Comparison of ENCODE assay signal across 8 mouse cellular contexts in genomic region chrX:77794962-77795857, GRCm38 (mm10). TPM values are rescaled to one million over a fixed set of nuclear protein-coding genes. Genes with fewer than 3 reads are reported as not detected.
DNase-seq lines count a peak whose midpoint lies in the region; ATAC-seq and TF ChIP-seq lines count a peak whose summit lies in the region.

No protein-coding gene starts in this region.

- no peaks in the 10 kb centered on the region for H3K27me3 ChIP-seq in spleen, adult 2 months (ENCODE audit: control insufficient read depth, insufficient read depth, low read length)
- H3K27me3 ChIP-seq in embryonic facial prominence, embryonic 13.5 days = no peaks in the 10 kb centered on the region
- H3K27me3 ChIP-seq in limb, embryonic 15.5 days = no peaks in the 10 kb centered on the region
- no peaks in the 10 kb centered on the region for H3K27me3 ChIP-seq in midbrain, embryonic 13.5 days

- peak in 1 of 2 experiments; percentile 13 for DNase-seq in spleen, adult 2 months (ENCODE audit: low read depth in 1 of 2, low spot score in 2 of 2)
- DNase-seq in spleen, postnatal 14 days (ENCODE audit: low spot score in 2 of 2) = no peak
- peak; percentile 46 for DNase-seq in adrenal gland, adult 2 months
- peak; percentile 4 for DNase-seq in testis, postnatal 14 days (ENCODE audit: low spot score)

- TF ChIP-seq CTCF in spleen, adult 2 months (IDR thresholded peaks at IDR 0.05; ENCODE audit: extremely low read depth, insufficient read depth, insufficient read length, insufficient replicate concordance) = no peak

- TF ChIP-seq POLR2A in spleen, adult 2 months (IDR thresholded peaks at IDR 0.05; ENCODE audit: low read depth, low read length) = no peak

- peak overlapping the region; percentile 74 for H3K9ac ChIP-seq in embryonic facial prominence, embryonic 13.5 days
- H3K9ac ChIP-seq in limb, embryonic 15.5 days = peak overlapping the region; percentile 15
- H3K9ac ChIP-seq in midbrain, embryonic 13.5 days (replicated peaks) = peak overlapping the region; percentile 65

- H3K4me1 ChIP-seq in spleen, adult 2 months (ENCODE audit: control insufficient read depth, insufficient read depth, insufficient read length) = peaks cover 4% of the 10 kb centered on the region; the same call in 1 of the 2 replicates
- peaks cover 3% of the 10 kb centered on the region; the same call in 1 of the 2 replicates for H3K4me1 ChIP-seq in embryonic facial prominence, embryonic 13.5 days
- H3K4me1 ChIP-seq in limb, embryonic 15.5 days = no peaks in the 10 kb centered on the region; the same call in 1 of the 2 replicates
- peaks cover 20% of the 10 kb centered on the region for H3K4me1 ChIP-seq in midbrain, embryonic 13.5 days (replicated peaks)

- peak overlapping the region; percentile 83 for H3K4me3 ChIP-seq in spleen, adult 2 months (ENCODE audit: extremely low read depth, insufficient read depth, insufficient read length)
- H3K4me3 ChIP-seq in embryonic facial prominence, embryonic 13.5 days = peak overlapping the region; percentile 59
- H3K4me3 ChIP-seq in limb, embryonic 15.5 days = peak overlapping the region; percentile 60
- peak overlapping the region; percentile 60 for H3K4me3 ChIP-seq in midbrain, embryonic 13.5 days (replicated peaks)

- H3K4me2 ChIP-seq in embryonic facial prominence, embryonic 13.5 days = peak overlapping the region; percentile 62
- peak overlapping the region; percentile 52 for H3K4me2 ChIP-seq in limb, embryonic 15.5 days
- peak overlapping the region; percentile 65 for H3K4me2 ChIP-seq in midbrain, embryonic 13.5 days (replicated peaks)

- peak overlapping the region; percentile 90 for H3K27ac ChIP-seq in spleen, adult 2 months (ENCODE audit: insufficient read depth, low read length)
- H3K27ac ChIP-seq in embryonic facial prominence, embryonic 13.5 days = peak overlapping the region; percentile 22; the same call in 1 of the 2 replicates
- peak overlapping the region; percentile 38 for H3K27ac ChIP-seq in limb, embryonic 15.5 days
- H3K27ac ChIP-seq in midbrain, embryonic 13.5 days = peak overlapping the region; percentile 78

- 24% methylated on average over 61 of the region's 61 CpGs for WGBS in spleen, adult 2 months
- 27% methylated on average over 61 of the region's 61 CpGs for WGBS in embryonic facial prominence, embryonic 13.5 days
- 23% methylated on average over 61 of the region's 61 CpGs for WGBS in limb, embryonic 15.5 days
- WGBS in midbrain, embryonic 13.5 days = 31% methylated on average over 61 of the region's 61 CpGs

- no peaks in the 10 kb centered on the region for H3K36me3 ChIP-seq in spleen, adult 2 months (ENCODE audit: control insufficient read depth, insufficient read depth, low read length)
- H3K36me3 ChIP-seq in embryonic facial prominence, embryonic 13.5 days = no peaks in the 10 kb centered on the region
- no peaks in the 10 kb centered on the region for H3K36me3 ChIP-seq in limb, embryonic 15.5 days
- H3K36me3 ChIP-seq in midbrain, embryonic 13.5 days = no peaks in the 10 kb centered on the region

- no peaks in the 10 kb centered on the region for H3K9me3 ChIP-seq in embryonic facial prominence, embryonic 13.5 days
- H3K9me3 ChIP-seq in limb, embryonic 15.5 days = no peaks in the 10 kb centered on the region
- H3K9me3 ChIP-seq in midbrain, embryonic 13.5 days = no peaks in the 10 kb centered on the region

- ATAC-seq in embryonic facial prominence, embryonic 13.5 days (ENCODE audit: insufficient number of reproducible peaks, insufficient read depth, low FRiP score, low TSS enrichment, low read depth) = peak; percentile 63
- ATAC-seq in hematopoietic stem cell, adult 5-6 weeks (replicated peaks in 1 of 2; ENCODE audit: insufficient read depth in 1 of 2, low FRiP score in 2 of 2, low TSS enrichment in 1 of 2, low read depth in 1 of 2, poor library complexity in 2 of 2, severe bottlenecking in 2 of 2) = peak; percentile 15 to 46
- peak; percentile 52 for ATAC-seq in limb, embryonic 15.5 days (ENCODE audit: insufficient number of reproducible peaks, low FRiP score, low TSS enrichment, low read depth)
- peak; percentile 82 for ATAC-seq in midbrain, embryonic 13.5 days

RNA-seq across cellular contexts. Expression of gene Prkx, which starts 0.9 kb away (rescaled TPM):
- 7.0 and 10.7 TPM in 2 replicates for polyA plus RNA-seq in spleen, adult 2 months (2012; rRNA removed)
- total RNA-seq in adrenal gland, adult 2 months (2021) = 10 to 100 TPM; 12.6 to 18.4 TPM
- polyA plus RNA-seq in adrenal gland, adult 2 months (2012; rRNA removed) = 11.6 and 12.7 TPM in 2 replicates
- polyA plus RNA-seq in embryonic facial prominence, embryonic 13.5 days (2015; fragmentation: Nextera tagmentation; extraction: Ambion mirVana) = 15.0 and 15.5 TPM in 2 replicates
- 12.3 and 19.4 TPM in 2 replicates for total RNA-seq in hematopoietic stem cell, adult 5-6 weeks (2017)
- polyA plus RNA-seq in limb, embryonic 15.5 days (2015; fragmentation: Nextera tagmentation; extraction: Ambion mirVana) = 14.1 and 14.9 TPM in 2 replicates
- polyA plus RNA-seq in midbrain, embryonic 13.5 days (2015; fragmentation: Nextera tagmentation; extraction: Ambion mirVana) = 27.2 and 27.9 TPM in 2 replicates

RNA-seq across cellular contexts. Expression of gene Pbsn, which starts 58.2 kb away (rescaled TPM):
- not detected in 2 replicates for polyA plus RNA-seq in spleen, adult 2 months (2012; rRNA removed)
- total RNA-seq in adrenal gland, adult 2 months (2021) = not detected
- polyA plus RNA-seq in adrenal gland, adult 2 months (2012; rRNA removed) = not detected in 2 replicates
- polyA plus RNA-seq in embryonic facial prominence, embryonic 13.5 days (2015; fragmentation: Nextera tagmentation; extraction: Ambion mirVana) = not detected in 2 replicates
- total RNA-seq in hematopoietic stem cell, adult 5-6 weeks (2017) = not detected in 2 replicates
- polyA plus RNA-seq in limb, embryonic 15.5 days (2015; fragmentation: Nextera tagmentation; extraction: Ambion mirVana) = not detected in 2 replicates
- polyA plus RNA-seq in midbrain, embryonic 13.5 days (2015; fragmentation: Nextera tagmentation; extraction: Ambion mirVana) = not detected in 2 replicates

Comparison
In these comparisons a context has a peak if more than half of its experiments do, and no peak if none do; other contexts are left out.
1. DNase-seq: peak in adrenal gland, adult 2 months (single experiment) and testis, postnatal 14 days (single experiment); none in spleen, postnatal 14 days (0 of 2).
2. H3K27ac ChIP-seq: peak in every context shown above with its lines; median percentile 90 in spleen, adult 2 months; 78 in midbrain, embryonic 13.5 days; 38 in limb, embryonic 15.5 days; 22 in embryonic facial prominence, embryonic 13.5 days.
3. ATAC-seq: peak in every context shown above with its lines; median percentile 82 in midbrain, embryonic 13.5 days; 63 in embryonic facial prominence, embryonic 13.5 days; 52 in limb, embryonic 15.5 days; 30 in hematopoietic stem cell, adult 5-6 weeks.
4. H3K9ac ChIP-seq: peak in every context shown above with its lines; median percentile 74 in embryonic facial prominence, embryonic 13.5 days; 65 in midbrain, embryonic 13.5 days; 15 in limb, embryonic 15.5 days.
5. Peak in every context shown above with its lines, with median percentiles within 50 percentile points of each other: H3K4me3 ChIP-seq and H3K4me2 ChIP-seq.